Mouse (Mus musculus): Measurements from ENCODE around the gene Tshz2. TPM values are rescaled to one million over a fixed set of nuclear protein-coding genes. Genes with fewer than 3 reads are reported as not detected.

The Tshz2 gene
- total RNA-seq, 2 experiments from 2014 or later, result 16.5 to 18.0 TPM

- no peak for DNase-seq
- intact Hi-C loops (cut with DNase I), result no loop called here
Observed at GRCm38 (mm10) chr2:169989186-169989585, 356.4 kb downstream of the Tshz2 start.

GRCm38 (mm10) chr2:169990991-169991390 is 358.2 kb downstream of the Tshz2 start:
- intact Hi-C loops (cut with DNase I), result no loop called here
- DNase-seq, result no peak

GRCm38 (mm10) chr2:169995987-169996386 is 363.2 kb downstream of the Tshz2 start:
- intact Hi-C loops (cut with DNase I), result no loop called here
- peak; percentile 44 for DNase-seq

- DNase-seq, result peak in 1 of 2 experiments; percentile 16
- intact Hi-C loops (cut with DNase I), result no loop called here
Observed at GRCm38 (mm10) chr2:169996501-169997237, 363.9 kb downstream of the Tshz2 start.

- DNase-seq, result no peak
- intact Hi-C loops (cut with DNase I), result no loop called here
Observed at GRCm38 (mm10) chr2:169997276-169998049, 364.6 kb downstream of the Tshz2 start.

- intact Hi-C loops (cut with DNase I), result no loop called here
- peak in 1 of 2 experiments; percentile 9 for DNase-seq
Observed at GRCm38 (mm10) chr2:169998878-169999337, 366.1 kb downstream of the Tshz2 start.

GRCm38 (mm10) chr2:170002594-170003504 is 370.0 kb downstream of the Tshz2 start:
- no peak for DNase-seq

GRCm38 (mm10) chr2:170003666-170004065 is 370.9 kb downstream of the Tshz2 start:
- no peak for DNase-seq
- intact Hi-C loops (cut with DNase I), result no loop called here

More at GRCm38 (mm10) chr2:170002594-170003504, 370.0 kb downstream of the Tshz2 start:
- intact Hi-C loops (cut with DNase I), result no loop called here

- intact Hi-C loops (cut with DNase I), result no loop called here
- DNase-seq, result no peak
Observed at GRCm38 (mm10) chr2:170006829-170007228, 374.0 kb downstream of the Tshz2 start.

- DNase-seq, result no peak
- intact Hi-C loops (cut with DNase I), result no loop called here
Observed at GRCm38 (mm10) chr2:170007426-170007958, 374.7 kb downstream of the Tshz2 start.

- DNase-seq, result no peak
- intact Hi-C loops (cut with DNase I), result no loop called here
Observed at GRCm38 (mm10) chr2:170009729-170010128, 376.9 kb downstream of the Tshz2 start.

- DNase-seq, result no peak
- intact Hi-C loops (cut with DNase I), result no loop called here
Observed at GRCm38 (mm10) chr2:170011858-170012257, 379.0 kb downstream of the Tshz2 start.

GRCm38 (mm10) chr2:170017302-170017701 is 384.5 kb downstream of the Tshz2 start:
- intact Hi-C loops (cut with DNase I), result no loop called here
- DNase-seq, result no peak

- no peak for DNase-seq
- intact Hi-C loops (cut with DNase I), result no loop called here
Observed at GRCm38 (mm10) chr2:170017926-170018325, 385.1 kb downstream of the Tshz2 start.

- intact Hi-C loops (cut with DNase I), result no loop called here
- DNase-seq, result no peak
Observed at GRCm38 (mm10) chr2:170022953-170023352, 390.1 kb downstream of the Tshz2 start.

- no peak for DNase-seq
- intact Hi-C loops (cut with DNase I), result no loop called here
Observed at GRCm38 (mm10) chr2:170023741-170024140, 390.9 kb downstream of the Tshz2 start.

- intact Hi-C loops (cut with DNase I), result no loop called here
- peak in 1 of 2 experiments; percentile 9 for DNase-seq
Observed at GRCm38 (mm10) chr2:170024939-170025338, 392.1 kb downstream of the Tshz2 start.

GRCm38 (mm10) chr2:170025896-170026295 is 393.1 kb downstream of the Tshz2 start:
- intact Hi-C loops (cut with DNase I), result no loop called here

GRCm38 (mm10) chr2:170027837-170028236 is 395.0 kb downstream of the Tshz2 start:
- DNase-seq, result no peak
- intact Hi-C loops (cut with DNase I), result no loop called here

More at GRCm38 (mm10) chr2:170025896-170026295, 393.1 kb downstream of the Tshz2 start:
- no peak for DNase-seq
